Mouse (Mus musculus): ENCODE measurements around the gene Zfp868. TPM values are rescaled to one million over a fixed set of nuclear protein-coding genes. Genes with fewer than 3 reads are reported as not detected.
A peak's percentile ranks its signal among the peaks of the same experiment; 100 is the strongest.
"Not testable (repeated sequence)": the region's sequence is repeated elsewhere in the genome, so short reads cannot be mapped to it uniquely, and the experiment has no call there.

Gene Zfp868
- 10 to 100 TPM; 18.7 to 21.5 TPM for total RNA-seq (2021)

DNA sequence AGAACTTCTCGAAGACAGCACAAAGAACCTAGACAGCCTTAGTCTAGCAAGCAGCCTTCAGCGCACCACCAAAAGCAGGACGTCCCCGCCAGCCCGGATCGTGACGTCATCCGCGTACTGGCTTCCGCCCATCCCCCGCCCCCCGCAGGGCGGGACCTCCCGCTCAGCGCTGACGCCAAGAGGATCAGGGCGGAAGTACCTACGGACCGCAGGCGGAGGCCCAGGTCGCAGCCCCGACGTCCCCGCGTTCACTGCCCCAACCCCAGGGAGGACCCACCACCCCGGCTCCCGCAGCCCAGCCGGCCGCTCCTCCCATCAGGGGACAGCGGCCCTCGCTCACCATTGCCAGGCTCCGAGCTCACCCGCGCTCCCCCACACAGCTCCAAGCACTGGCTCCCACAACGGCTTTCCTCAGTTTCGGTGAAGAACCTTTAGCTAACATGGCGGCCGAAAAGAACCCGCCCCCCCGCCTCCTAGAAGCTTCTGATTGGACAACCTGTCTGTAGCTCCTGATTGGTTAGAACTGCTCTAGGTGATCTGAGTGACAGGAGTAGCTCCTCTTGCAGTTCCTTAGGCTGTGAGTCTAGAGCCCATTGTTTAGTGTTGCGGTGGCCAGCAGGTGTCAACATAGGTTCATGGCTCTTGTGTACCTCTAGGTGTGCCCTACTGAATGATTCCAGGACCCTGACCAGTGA is at the start of gene Zfp868:
TSS of gene Zfp868 (minus strand) at position 454 of the 695 bp plus-strand sequence.
- peak; percentile 98 to 99 for DNase-seq

GRCm38 (mm10) chr8:69665051-69665450 is 39.7 kb upstream of the Zfp868 start:
- not testable (repeated sequence) for DNase-seq

DNA sequence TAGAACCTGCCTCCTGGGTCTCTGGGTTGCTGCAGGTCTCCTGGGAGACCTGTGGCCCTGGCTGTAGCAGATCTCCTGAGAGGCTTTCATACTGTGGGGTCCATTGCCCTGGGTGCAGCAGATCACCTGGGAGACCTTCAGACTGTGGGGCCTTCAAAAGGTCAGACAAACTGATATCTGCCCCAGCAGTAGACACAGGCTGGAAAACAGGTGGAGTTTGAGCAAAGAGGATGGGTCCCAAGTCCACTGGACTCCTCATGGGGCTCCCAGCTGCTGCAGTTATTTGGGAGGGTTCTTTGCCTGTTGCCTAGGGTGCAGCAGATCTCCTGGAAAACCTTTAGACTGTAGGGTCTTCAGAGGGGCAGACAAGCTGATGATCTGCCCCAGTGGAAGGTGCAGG is 35.9 kb upstream of the Zfp868 start:
- no peak for DNase-seq

DNA sequence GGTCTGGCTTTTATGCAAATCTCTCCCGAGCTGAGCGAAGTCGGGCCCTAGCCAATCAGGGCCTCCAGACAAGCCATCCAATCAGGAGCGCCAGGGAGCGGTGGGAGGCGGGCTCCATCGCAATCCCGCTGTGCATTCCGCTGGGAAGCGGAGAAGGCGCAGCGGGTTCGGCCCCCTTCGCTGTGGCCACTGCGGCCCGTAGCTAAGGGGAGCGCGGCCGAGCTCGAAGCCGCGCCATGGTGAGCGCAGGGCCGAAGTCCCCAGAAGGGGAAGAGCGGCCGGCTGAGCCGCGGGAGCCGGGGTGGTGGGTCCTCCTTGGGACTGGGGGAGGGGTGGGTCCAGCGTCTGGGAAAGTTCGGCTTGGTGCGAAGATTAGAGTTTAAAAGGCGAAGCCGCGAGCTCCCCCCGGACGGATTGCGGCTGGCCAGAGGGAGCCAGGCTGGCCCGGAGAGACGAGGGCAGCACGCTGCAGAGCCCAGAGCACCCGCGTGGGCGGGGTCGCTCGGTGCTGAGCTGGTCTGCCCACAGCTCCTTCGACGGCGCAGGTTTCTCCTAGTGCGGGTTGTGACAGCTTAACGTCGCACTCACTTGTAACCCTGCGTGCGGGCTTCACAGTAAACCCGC is 29.1 kb upstream of the Zfp868 start, which contains the start of gene Zfp964:
TSS of gene Zfp964 (plus strand) at position 122 of the 624 bp plus-strand sequence.
- DNase-seq, result peak; percentile 91 to 92

DNA sequence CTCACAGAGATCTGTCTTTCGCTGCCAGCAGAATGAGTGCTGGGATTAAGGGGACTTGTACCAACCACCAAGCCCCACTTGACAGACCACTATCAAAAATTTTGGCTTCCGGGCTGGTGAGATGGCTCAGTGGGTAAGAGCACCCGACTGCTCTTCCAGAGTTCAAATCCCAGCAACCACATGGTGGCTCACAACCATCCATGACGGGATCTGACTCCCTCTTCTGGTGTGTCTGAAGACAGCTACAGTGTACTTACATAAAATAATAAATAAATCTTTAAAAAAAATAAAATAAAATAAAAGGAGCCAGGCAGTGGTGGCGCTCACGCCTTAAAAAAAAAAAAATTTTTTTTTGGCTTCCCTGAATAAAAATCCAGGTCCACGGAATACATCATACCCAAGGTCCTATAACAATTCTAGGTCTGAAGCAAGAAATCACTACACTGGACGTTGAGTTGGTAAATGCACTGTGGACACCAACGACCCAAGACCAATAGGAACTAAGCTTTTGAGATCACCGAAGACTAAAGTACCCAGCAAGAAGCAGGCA is 28.5 kb upstream of the Zfp868 start:
- DNase-seq, result no peak

GRCm38 (mm10) chr8:69618078-69618477 is 7.3 kb downstream of the Zfp868 start:
- no peak for DNase-seq

- no peak for DNase-seq
Measured at GRCm38 (mm10) chr8:69614687-69615086, 10.7 kb downstream of the Zfp868 start.

- not testable (repeated sequence) for DNase-seq
Measured at GRCm38 (mm10) chr8:69597598-69597997, 27.8 kb downstream of the Zfp868 start.

DNA sequence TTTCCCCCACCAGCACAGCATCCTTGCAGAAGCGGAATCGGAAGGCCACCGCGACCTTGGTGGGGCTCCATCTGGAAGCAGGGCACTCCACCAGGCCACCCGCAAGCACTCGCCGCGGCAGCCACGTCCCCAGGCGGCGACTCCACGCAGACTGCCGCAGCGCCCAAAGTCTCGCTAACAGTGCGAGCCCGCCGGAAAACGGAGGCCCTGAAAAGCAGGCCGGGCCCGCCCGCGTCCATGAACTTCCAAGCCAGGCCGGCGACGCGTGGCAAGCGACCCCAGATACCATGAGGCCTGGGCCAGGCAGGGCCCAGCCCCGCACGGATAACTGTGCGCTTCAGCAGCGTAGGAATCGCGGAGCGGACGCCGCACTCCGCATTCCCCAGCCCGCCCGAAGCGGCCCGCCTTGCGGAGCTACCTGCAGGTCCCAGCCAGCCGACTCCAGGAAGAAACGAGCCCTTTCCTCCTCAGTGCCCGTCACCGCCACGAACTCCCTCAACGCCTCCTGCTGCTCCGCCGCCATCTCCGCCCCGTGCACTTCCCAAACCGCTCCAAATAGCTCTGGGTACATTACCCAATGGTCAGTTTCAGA is 40.6 kb downstream of the Zfp868 start:
- DNase-seq, result peak; percentile 38 to 51

DNA sequence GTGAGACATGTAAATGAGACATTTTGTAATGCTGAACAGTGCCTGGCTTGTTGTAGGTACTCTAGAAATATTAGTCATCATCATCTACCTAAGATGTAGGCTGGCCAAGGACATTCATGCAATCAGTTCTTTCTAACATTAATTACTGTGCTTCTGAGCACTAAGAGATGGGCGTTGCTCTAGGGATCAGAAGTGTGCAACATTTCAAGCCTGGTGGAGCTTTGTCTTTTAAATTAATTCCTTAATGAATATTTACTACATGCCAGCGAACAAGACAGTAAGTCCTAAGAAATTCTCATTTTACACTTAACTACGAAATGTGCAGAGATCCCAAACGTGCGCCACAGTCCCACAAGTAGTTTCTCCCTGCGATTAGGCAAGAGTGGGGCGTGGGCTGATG is 41.1 kb downstream of the Zfp868 start:
- not testable (repeated sequence) for DNase-seq

Other genes starting within 250 kb of the Zfp868 start
- gene Gm9495, start 172.0 kb downstream of the Zfp868 start, total RNA-seq (2021), result under 1 TPM in 1 of 2 experiments, not detected in 1; 0.15 TPM
- not detected for gene Gm7697, start 102.6 kb downstream of the Zfp868 start, total RNA-seq (2021)
- gene Zfp964, start 28.9 kb upstream of the Zfp868 start, total RNA-seq (2021), result 1 to 10 TPM; 4.9 to 5.6 TPM
- gene Zfp869, start 85.2 kb upstream of the Zfp868 start, total RNA-seq (2021), result 10 to 100 TPM; 19.8 to 22.3 TPM
- 1 to 10 TPM; 5.2 to 5.7 TPM for gene Zfp963, start 124.4 kb upstream of the Zfp868 start, total RNA-seq (2021)
- 1 to 10 TPM in 1 of 2 experiments, not detected in 1; 1.3 TPM for gene Gm20422, start 149.3 kb upstream of the Zfp868 start, total RNA-seq (2021)
- gene Atp13a1, start 165.6 kb upstream of the Zfp868 start, total RNA-seq (2021), result 10 to 100 TPM; 40.3 to 40.6 TPM
- 10 to 100 TPM; 28.1 to 32.1 TPM for gene Zfp866, start 165.6 kb upstream of the Zfp868 start, total RNA-seq (2021)
- 10 to 100 TPM; 12.0 to 17.3 TPM for gene Gmip, start 183.1 kb upstream of the Zfp868 start, total RNA-seq (2021)
- gene Lpar2, start 196.9 kb upstream of the Zfp868 start, total RNA-seq (2021), result under 1 TPM; 0.60 to 0.68 TPM
- gene Pbx4, start 206.9 kb upstream of the Zfp868 start, total RNA-seq (2021), result 10 to 100 TPM; 15.6 to 19.0 TPM

Data from layer of hippocampus, postnatal 36 days (tissue).